Mouse (Mus musculus) CH12.LX (cell line): ENCODE data around the gene Arhgap31. TPM values are rescaled to one million over a fixed set of nuclear protein-coding genes. Genes with fewer than 3 reads are reported as not detected.

ENCODE experiments used
- DNase-seq: peaks from one replicate; pipeline ENCODE4 v3.0.0-alpha.2; 2013; ENCODE audit errors: extremely low read depth
- H3K27ac ChIP-seq: 2 replicates; pipeline ENCODE4 v1.5.1; 2012; ENCODE audit warnings: low read depth, mild to moderate bottlenecking, control low read depth, moderate library complexity; ENCODE audit not compliant: insufficient read depth
- H3K27me3 ChIP-seq: replicated peaks from 2 replicates; pipeline ENCODE3; 2012; ENCODE audit warnings: inconsistent platforms
- H3K36me3 ChIP-seq, 2 experiments: replicated peaks in 1 of 2; 2 replicates each; pipeline versions ENCODE3 to v1.6.1; 2012; ENCODE audit warnings: inconsistent platforms in 1 of 2, low read length in 1 of 2, mild to moderate bottlenecking in 1 of 2, mixed read lengths in 1 of 2, moderate library complexity in 1 of 2; ENCODE audit not compliant: control insufficient read depth in 1 of 2, insufficient read depth in 1 of 2
- H3K4me1 ChIP-seq, 2 experiments: 2 replicates each; pipeline ENCODE4 v1.6.1; 2012; ENCODE audit warnings: inconsistent platforms in 1 of 2, moderate library complexity in 1 of 2; ENCODE audit not compliant: insufficient read depth in 2 of 2, control insufficient read depth in 1 of 2
- H3K4me2 ChIP-seq: 2 replicates; pipeline ENCODE4 v1.6.1; 2012; ENCODE audit warnings: low read depth, mild to moderate bottlenecking, control low read depth; ENCODE audit not compliant: poor library complexity, insufficient read depth, severe bottlenecking
- H3K4me3 ChIP-seq, 3 experiments: fragments of 150-350 bp in 1 of 3; sonication (generic) in 1 of 3; replicated peaks in 1 of 3; 2 replicates each; pipeline versions ENCODE3 to v1.5.1; 2011 to 2012; ENCODE audit warnings: low read depth in 2 of 3, low read length in 2 of 3, mild to moderate bottlenecking in 2 of 3, moderate library complexity in 2 of 3, control low read depth in 1 of 3, improper control_type of control experiment in 1 of 3, inconsistent platforms in 1 of 3, mixed read lengths in 1 of 3; ENCODE audit not compliant: poor library complexity in 1 of 3
- H3K79me2 ChIP-seq: replicated peaks from 2 replicates; pipeline ENCODE4 v1.6.1; 2012; ENCODE audit warnings: mild to moderate bottlenecking, moderate library complexity; ENCODE audit not compliant: control insufficient read depth, poor library complexity, insufficient read depth, severe bottlenecking; ENCODE audit errors: extremely low read depth
- H3K9ac ChIP-seq: 2 replicates; pipeline ENCODE4 v1.6.1; 2012; ENCODE audit warnings: low read depth, mild to moderate bottlenecking, control low read depth, moderate library complexity; ENCODE audit not compliant: insufficient read depth
- H3K9me3 ChIP-seq: replicated peaks from 2 replicates; pipeline ENCODE3; 2012; ENCODE audit warnings: low read length, inconsistent platforms, mixed read lengths
- CHD1 ChIP-seq: IDR thresholded peaks from 2 replicates; pipeline ENCODE4 v1.6.1; 2012; ENCODE audit warnings: low read depth, low read length, improper control_type of control experiment, inconsistent platforms
- CHD2 ChIP-seq: IDR thresholded peaks from 2 replicates; pipeline ENCODE4 v1.6.1; 2011; ENCODE audit warnings: low read length, improper control_type of control experiment
- E2F4 ChIP-seq: IDR thresholded peaks from 2 replicates; pipeline ENCODE4 v1.6.1; 2011; ENCODE audit warnings: low read depth, low read length, improper control_type of control experiment; ENCODE audit not compliant: insufficient replicate concordance
- ELF1 ChIP-seq: IDR thresholded peaks from 2 replicates; pipeline ENCODE4 v1.6.1; 2014; ENCODE audit warnings: low read depth, mild to moderate bottlenecking, inconsistent platforms, low read length, improper control_type of control experiment
- EP300 ChIP-seq: IDR thresholded peaks from 2 replicates; pipeline ENCODE4 v1.6.1; 2011; ENCODE audit warnings: low read length, improper control_type of control experiment
- ETS1 ChIP-seq: conservative IDR thresholded peaks from 2 replicates; pipeline ENCODE4 v1.6.1; 2012; ENCODE audit warnings: low read depth, mild to moderate bottlenecking, inconsistent platforms, low read length, improper control_type of control experiment, moderate library complexity
- GABPA ChIP-seq: IDR thresholded peaks from 2 replicates; pipeline ENCODE4 v1.6.1; 2012; ENCODE audit warnings: low read depth, low read length, improper control_type of control experiment, inconsistent platforms; ENCODE audit not compliant: insufficient replicate concordance
- HCFC1 ChIP-seq: IDR thresholded peaks from 2 replicates; pipeline ENCODE4 v1.6.1; 2012; ENCODE audit warnings: low read depth, mild to moderate bottlenecking, inconsistent platforms, low read length, improper control_type of control experiment
- MAX ChIP-seq: IDR thresholded peaks from 2 replicates; pipeline ENCODE4 v1.6.1; 2011; ENCODE audit warnings: low read length, improper control_type of control experiment
- MAZ ChIP-seq: IDR thresholded peaks from 2 replicates; pipeline ENCODE4 v1.6.1; 2012; ENCODE audit warnings: low read depth, mild to moderate bottlenecking, inconsistent platforms, low read length, improper control_type of control experiment, moderate library complexity
- MEF2A ChIP-seq: IDR thresholded peaks from 2 replicates; pipeline ENCODE4 v1.6.1; 2014; ENCODE audit warnings: low read depth, mild to moderate bottlenecking, inconsistent platforms, low read length, improper control_type of control experiment, borderline replicate concordance
- MXI1 ChIP-seq: IDR thresholded peaks from 2 replicates; pipeline ENCODE4 v1.6.1; 2011; ENCODE audit warnings: mild to moderate bottlenecking, low read depth, low read length, improper control_type of control experiment
- MYC ChIP-seq: IDR thresholded peaks from 2 replicates; pipeline ENCODE4 v1.6.1; 2011; ENCODE audit warnings: low read depth, mild to moderate bottlenecking, improper control_type of control experiment, low read length
- NELFE ChIP-seq: IDR thresholded peaks from 2 replicates; pipeline ENCODE4 v1.6.1; 2011; ENCODE audit warnings: low read depth, low read length, improper control_type of control experiment
- NRF1 ChIP-seq: IDR thresholded peaks from 2 replicates; pipeline ENCODE4 v1.6.1; 2014; ENCODE audit warnings: low read depth, mild to moderate bottlenecking, inconsistent platforms, low read length, improper control_type of control experiment, moderate library complexity
- PAX5 ChIP-seq: IDR thresholded peaks from 2 replicates; pipeline ENCODE4 v1.6.1; 2012; ENCODE audit warnings: low read length, inconsistent platforms, mixed read lengths
- POLR2A ChIP-seq: IDR thresholded peaks from 2 replicates; pipeline ENCODE4 v1.6.1; 2011; ENCODE audit warnings: low read depth, mild to moderate bottlenecking, improper control_type of control experiment, low read length
- RAD21 ChIP-seq: IDR thresholded peaks from 2 replicates; pipeline ENCODE4 v1.6.1; 2011; ENCODE audit warnings: low read depth, mild to moderate bottlenecking, low read length, improper control_type of control experiment, moderate library complexity
- RCOR1 ChIP-seq: conservative IDR thresholded peaks from 2 replicates; pipeline ENCODE4 v1.6.1; 2012; ENCODE audit warnings: low read depth, mild to moderate bottlenecking, inconsistent platforms, low read length, improper control_type of control experiment
- SMC3 ChIP-seq: IDR thresholded peaks from 2 replicates; pipeline ENCODE4 v1.6.1; 2011; ENCODE audit warnings: low read depth, low read length, improper control_type of control experiment
- TBP ChIP-seq: conservative IDR thresholded peaks from 2 replicates; pipeline ENCODE4 v1.6.1; 2011; ENCODE audit warnings: low read depth, low read length, improper control_type of control experiment
- TCF12 ChIP-seq: IDR thresholded peaks from 2 replicates; pipeline ENCODE4 v1.6.1; 2014; ENCODE audit warnings: low read depth, mild to moderate bottlenecking, inconsistent platforms, low read length, improper control_type of control experiment
- USF1 ChIP-seq: IDR thresholded peaks from 2 replicates; pipeline ENCODE4 v1.6.1; 2014; ENCODE audit warnings: low read depth, mild to moderate bottlenecking, inconsistent platforms, low read length, improper control_type of control experiment
- USF2 ChIP-seq: conservative IDR thresholded peaks from 2 replicates; pipeline ENCODE4 v1.6.1; 2011; ENCODE audit warnings: low read depth, low read length, improper control_type of control experiment
- ZC3H11A ChIP-seq: IDR thresholded peaks from 2 replicates; pipeline ENCODE4 v1.6.1; 2012; ENCODE audit warnings: low read depth, mild to moderate bottlenecking, inconsistent platforms, low read length, improper control_type of control experiment
- ZMIZ1 ChIP-seq: IDR thresholded peaks from 2 replicates; pipeline ENCODE4 v1.6.1; 2012; ENCODE audit warnings: low read depth, mild to moderate bottlenecking, inconsistent platforms, low read length, improper control_type of control experiment
- dilution Hi-C: fragments of 300-500 bp; cut with MboI; formaldehyde crosslinking; loops from 2 replicates; pipeline ENCODE4 v1.14.3; 2020; ENCODE audit warnings: low sequenced_read_pairs; ENCODE audit not compliant: extremely low pct_unique_long_range_greater_than_20kb, extremely low pct_ligation_motif_present
- in situ Hi-C: fragments of 300-500 bp; cut with MboI; formaldehyde crosslinking; loops from 3 replicates; pipeline ENCODE4 v1.14.3; 2019; ENCODE audit warnings: low sequenced_read_pairs, low pct_ligation_motif_present, low pct_unique_long_range_greater_than_20kb, mixed read lengths
- polyA plus RNA-seq: library from polyadenylated mRNA; unstranded; fragments of >175 nt; gene quantifications from 2 replicates; pipeline ENCODE4 v1.2.1, GENCODE M21; 2012; ENCODE audit warnings: low read depth; ENCODE audit not compliant: insufficient read length
- total RNA-seq, 2 experiments: library from RNA; depleted of rRNA; stranded (reverse); fragments of 300-350 nt in 1 of 2; fragments of >200 nt in 1 of 2; gene quantifications; 2 replicates each; pipeline ENCODE4 v1.2.3; 2012 to 2014

The Arhgap31 gene
- total and polyA plus RNA-seq, 3 experiments, result 0.15 to 2.0 (median 0.76) TPM

DNA sequence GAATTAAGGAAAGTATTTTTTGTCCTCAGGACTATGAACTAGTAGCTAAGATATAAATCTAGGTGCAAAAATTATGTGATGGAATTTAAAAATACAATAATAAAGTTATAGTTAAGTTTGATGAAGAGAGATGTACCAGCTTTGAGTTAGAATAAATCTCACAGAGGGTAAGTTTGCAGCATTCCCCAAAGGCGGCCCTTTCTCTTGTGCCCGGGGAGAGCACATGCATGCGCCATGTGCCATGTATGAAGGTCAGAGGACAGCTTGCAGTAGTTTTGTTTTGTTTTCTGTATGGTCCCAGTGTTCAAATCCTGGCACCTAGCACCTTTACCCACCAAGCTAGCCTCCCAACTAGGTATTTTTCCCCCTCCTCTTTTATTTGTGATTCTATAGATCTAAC lies 141.6 kb downstream of the Arhgap31 start:
- Histone ChIP-seq H3K4me2 (no peak overlapping the region), H3K4me3 (no peak overlapping the region), H3K9me3 (no peaks in the 10 kb centered on the region), H3K36me3 (peaks cover 56 to 87% of the 10 kb centered on the region in 2 experiments), H3K27ac (no peak overlapping the region), H3K9ac (no peak overlapping the region), H3K79me2 (peaks cover 40% of the 10 kb centered on the region), H3K4me1 (no peaks in the 10 kb centered on the region), H3K27me3 (no peaks in the 10 kb centered on the region)
- no peak for DNase-seq
- dilution Hi-C loops, result no loop called here
- TF ChIP-seq MAX (no peak), USF1 (no peak), PAX5 (no peak), SMC3 (no peak)
- in situ Hi-C loops, result no loop called here

DNA sequence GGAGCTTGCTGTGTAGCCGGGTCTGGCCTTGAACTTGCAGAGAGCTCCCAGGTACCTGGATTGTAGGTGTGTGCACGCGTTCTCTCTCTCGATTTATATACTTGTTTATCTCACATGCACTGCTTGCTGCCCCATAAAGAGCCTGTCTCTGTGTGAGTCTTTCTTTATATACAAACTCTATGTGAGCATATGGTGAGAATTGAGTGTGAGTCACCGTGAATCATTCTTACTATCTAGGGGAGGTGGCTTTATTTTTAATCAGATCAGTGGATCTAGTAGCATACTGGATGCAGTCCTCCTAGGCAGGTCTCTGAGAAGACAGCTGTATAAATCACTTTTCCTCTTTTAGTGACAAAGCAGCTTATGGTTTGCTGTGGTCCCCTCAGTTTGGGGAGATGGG lies 144.9 kb downstream of the Arhgap31 start:
- dilution Hi-C loops, result no loop called here

DNA sequence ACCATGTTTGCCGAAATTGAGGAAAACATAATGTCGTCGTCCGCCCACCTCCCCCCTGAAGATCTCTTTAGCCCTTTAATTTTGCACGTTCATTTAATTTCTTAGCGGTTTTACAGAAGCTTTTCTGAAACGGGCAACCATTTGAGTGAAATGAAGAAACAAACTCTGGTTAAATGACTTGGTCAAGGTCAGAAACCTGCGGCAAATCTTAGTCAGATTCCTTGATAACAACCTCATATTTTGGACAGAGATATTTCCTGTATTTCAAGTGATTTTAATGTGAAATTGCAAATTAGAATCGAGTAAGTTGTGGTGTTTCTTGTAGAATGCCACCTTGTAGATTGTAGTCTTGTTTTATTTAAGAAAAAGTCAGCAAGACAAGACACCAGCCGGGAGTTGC lies 149.6 kb downstream of the Arhgap31 start:
- in situ Hi-C loops, result no loop called here
- H3K27ac ChIP-seq, result no peak overlapping the region
- peaks cover 26 to 41% of the 10 kb centered on the region in 2 experiments for H3K36me3 ChIP-seq
- peaks cover 7 to 35% of the 10 kb centered on the region in 2 experiments for H3K4me1 ChIP-seq
- H3K4me2 ChIP-seq, result peak overlapping the region; percentile 95
- H3K9ac ChIP-seq, result peak overlapping the region; percentile 96
- H3K27me3 ChIP-seq, result peaks cover 2% of the 10 kb centered on the region
- H3K4me3 ChIP-seq, result peak overlapping the region; percentile 89 to 97 (median 90)
- peaks cover 54% of the 10 kb centered on the region for H3K79me2 ChIP-seq
- no peak for DNase-seq
- dilution Hi-C loops, result no loop called here
- no peaks in the 10 kb centered on the region for H3K9me3 ChIP-seq
- TF ChIP-seq E2F4 (no peak), CHD1 (0 out of 2 replicates have a peak, but pooled peaks have one; percentile 63), TBP (no peak), MEF2A (no peak), ELF1 (no peak), POLR2A (no peak), USF2 (no peak), RCOR1 (no peak), RAD21 (no peak), MAZ (0 out of 2 replicates have a peak, but pooled peaks have one; percentile 28), SMC3 (no peak), NRF1 (no peak), ETS1 (no peak)

More for the DNA sequence above, 144.9 kb downstream of the Arhgap31 start:
- Histone ChIP-seq H3K9ac (no peak overlapping the region), H3K36me3 (peaks cover 56 to 81% of the 10 kb centered on the region in 2 experiments), H3K27ac (no peak overlapping the region), H3K4me1 (peaks cover 4 to 22% of the 10 kb centered on the region in 2 experiments; a peak in 3 of 4 replicates), H3K9me3 (no peaks in the 10 kb centered on the region), H3K4me2 (no peak overlapping the region), H3K4me3 (no peak overlapping the region), H3K27me3 (no peaks in the 10 kb centered on the region), H3K79me2 (peaks cover 68% of the 10 kb centered on the region)
- DNase-seq, result no peak
- TF ChIP-seq CHD1 (no peak), ETS1 (no peak), MAZ (no peak), PAX5 (no peak), MYC (no peak), ZC3H11A (no peak), EP300 (no peak), NELFE (no peak), CHD2 (no peak), GABPA (no peak), MXI1 (no peak), HCFC1 (no peak), ZMIZ1 (no peak), POLR2A (no peak), RAD21 (no peak), TCF12 (no peak)
- in situ Hi-C loops, result no loop called here
